Mouse (Mus musculus): ENCODE measurements around the gene Rgs7. TPM values are rescaled to one million over a fixed set of nuclear protein-coding genes. Genes with fewer than 3 reads are reported as not detected.

Rgs7 gene
- polyA plus RNA-seq, 1 experiment from 2014 or later: 0.96 TPM

GRCm38 (mm10) chr1:175118904-175119555 is 373.3 kb downstream of the Rgs7 start:
- WGBS: 62% methylated on average over 4 of the region's 4 CpGs

DNA sequence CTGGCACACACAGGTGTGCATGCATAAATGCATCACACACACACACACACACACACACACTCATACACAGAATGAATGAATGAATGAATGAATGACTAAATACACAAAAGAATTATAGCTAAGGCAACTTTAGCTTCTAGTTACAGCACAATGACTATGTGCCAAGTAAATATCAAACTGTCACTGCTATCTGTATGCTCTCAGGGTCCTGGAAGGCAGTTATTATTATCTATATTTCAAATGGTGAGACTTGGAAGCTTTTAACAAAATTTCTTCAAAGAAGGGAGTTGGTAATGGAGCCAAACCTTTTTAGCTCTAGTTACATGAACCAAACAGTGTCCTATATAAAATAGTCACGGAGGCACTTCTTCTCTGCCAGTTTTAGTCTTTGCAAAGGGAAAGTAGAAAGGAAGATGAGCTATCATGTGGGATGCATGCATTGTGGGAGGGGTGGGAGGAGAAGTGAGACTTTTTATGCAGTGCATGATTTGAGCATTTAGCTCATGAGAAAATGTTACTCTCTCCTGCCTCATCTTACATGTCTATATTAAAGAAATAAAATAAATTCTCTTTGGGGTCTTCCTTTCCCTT is 383.9 kb downstream of the Rgs7 start:
- Histone ChIP-seq H3K27me3 (ENCODE audit: control insufficient read depth, insufficient read depth, low read length) (no peaks in the 10 kb centered on the region), H3K36me3 (ENCODE audit: control insufficient read depth, insufficient read depth, low read length) (no peaks in the 10 kb centered on the region), H3K9ac (ENCODE audit: low read length) (no peak overlapping the region), H3K9me3 (ENCODE audit: control insufficient read depth, low read length) (no peaks in the 10 kb centered on the region), H3K4me3 (ENCODE audit: low read depth, low read length) (no peak overlapping the region), H3K4me2 (replicated peaks; ENCODE audit: low read depth) (no peak overlapping the region), H3K27ac (replicated peaks) (no peak overlapping the region), H3K4me1 (replicated peaks; ENCODE audit: control insufficient read depth, insufficient read depth) (no peaks in the 10 kb centered on the region)
- 76% methylated on average over 1 of the region's 1 CpGs for WGBS
- ATAC-seq (ENCODE audit: low FRiP score, low TSS enrichment): no peak
- TF ChIP-seq EP300 (optimal IDR thresholded peaks at IDR 0.05) (no peak), CTCF (IDR thresholded peaks at IDR 0.05; ENCODE audit: low read depth) (no peak)
- DNase-seq (ENCODE audit: low spot score): no peak

More at GRCm38 (mm10) chr1:175118904-175119555, 373.3 kb downstream of the Rgs7 start:
- H3K9ac ChIP-seq (ENCODE audit: low read length): no peak overlapping the region
- no peak overlapping the region for H3K4me2 ChIP-seq (replicated peaks; ENCODE audit: low read depth)
- no peaks in the 10 kb centered on the region for H3K4me1 ChIP-seq (replicated peaks; ENCODE audit: control insufficient read depth, insufficient read depth)
- no peak overlapping the region for H3K4me3 ChIP-seq (ENCODE audit: low read depth, low read length)
- no peaks in the 10 kb centered on the region for H3K36me3 ChIP-seq (ENCODE audit: control insufficient read depth, insufficient read depth, low read length)
- ATAC-seq (ENCODE audit: low FRiP score, low TSS enrichment) (peak; percentile 67; the same call in 1 of the 2 replicates), DNase-seq (ENCODE audit: low spot score) (peak; percentile 24)
- no peak for TF ChIP-seq EP300 (optimal IDR thresholded peaks at IDR 0.05)
- peak; percentile 67 for TF ChIP-seq CTCF (IDR thresholded peaks at IDR 0.05; ENCODE audit: low read depth)
- H3K27me3 ChIP-seq (ENCODE audit: control insufficient read depth, insufficient read depth, low read length): no peaks in the 10 kb centered on the region
- H3K27ac ChIP-seq (replicated peaks): no peak overlapping the region
- no peaks in the 10 kb centered on the region for H3K9me3 ChIP-seq (ENCODE audit: control insufficient read depth, low read length)

DNA sequence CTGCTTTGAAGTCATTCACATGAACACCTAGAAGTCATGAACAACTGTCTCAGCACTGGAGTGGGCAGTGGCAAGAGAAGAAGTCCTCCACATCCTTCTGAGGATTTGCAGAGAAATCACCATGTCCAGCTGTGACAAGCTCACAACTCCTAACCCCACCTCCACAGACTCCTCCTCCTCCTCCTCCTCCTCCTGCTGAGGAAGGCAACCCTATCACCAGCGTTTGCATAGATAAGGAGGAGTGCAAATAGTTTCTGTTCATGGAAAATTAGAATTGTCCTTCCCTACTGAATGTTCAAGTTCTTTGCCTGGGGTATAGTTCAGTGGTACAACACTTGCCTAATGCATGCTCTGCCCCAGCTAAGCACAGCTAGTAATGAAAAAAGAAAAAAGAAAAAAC is 386.0 kb downstream of the Rgs7 start:
- no peaks in the 10 kb centered on the region for H3K4me1 ChIP-seq (replicated peaks; ENCODE audit: control insufficient read depth, insufficient read depth)
- DNase-seq (ENCODE audit: low spot score): no peak
- no peak overlapping the region for H3K27ac ChIP-seq (replicated peaks)
- no peak for TF ChIP-seq EP300 (optimal IDR thresholded peaks at IDR 0.05)
- no peak for TF ChIP-seq CTCF (IDR thresholded peaks at IDR 0.05; ENCODE audit: low read depth)
- H3K4me2 ChIP-seq (replicated peaks; ENCODE audit: low read depth): no peak overlapping the region
- no peak overlapping the region for H3K9ac ChIP-seq (ENCODE audit: low read length)
- ATAC-seq (ENCODE audit: low FRiP score, low TSS enrichment): no peak
- 31% methylated on average over 1 of the region's 1 CpGs for WGBS
- no peak overlapping the region for H3K4me3 ChIP-seq (ENCODE audit: low read depth, low read length)
- H3K27me3 ChIP-seq (ENCODE audit: control insufficient read depth, insufficient read depth, low read length): no peaks in the 10 kb centered on the region
- no peaks in the 10 kb centered on the region for H3K36me3 ChIP-seq (ENCODE audit: control insufficient read depth, insufficient read depth, low read length)
- no peaks in the 10 kb centered on the region for H3K9me3 ChIP-seq (ENCODE audit: control insufficient read depth, low read length)

GRCm38 (mm10) chr1:175105426-175105825 is 386.9 kb downstream of the Rgs7 start:
- Histone ChIP-seq H3K9ac (ENCODE audit: low read length) (no peak overlapping the region), H3K27me3 (ENCODE audit: control insufficient read depth, insufficient read depth, low read length) (no peaks in the 10 kb centered on the region), H3K4me1 (replicated peaks; ENCODE audit: control insufficient read depth, insufficient read depth) (no peaks in the 10 kb centered on the region), H3K36me3 (ENCODE audit: control insufficient read depth, insufficient read depth, low read length) (no peaks in the 10 kb centered on the region), H3K9me3 (ENCODE audit: control insufficient read depth, low read length) (no peaks in the 10 kb centered on the region), H3K4me2 (replicated peaks; ENCODE audit: low read depth) (no peak overlapping the region), H3K27ac (replicated peaks) (no peak overlapping the region), H3K4me3 (ENCODE audit: low read depth, low read length) (no peak overlapping the region)
- no peak for ATAC-seq (ENCODE audit: low FRiP score, low TSS enrichment)
- WGBS: 75% methylated on average over 5 of the region's 5 CpGs
- no peak for DNase-seq (ENCODE audit: low spot score)
- no peak for TF ChIP-seq CTCF (IDR thresholded peaks at IDR 0.05; ENCODE audit: low read depth)
- TF ChIP-seq EP300 (optimal IDR thresholded peaks at IDR 0.05): no peak

- Histone ChIP-seq H3K4me1 (replicated peaks; ENCODE audit: control insufficient read depth, insufficient read depth) (no peaks in the 10 kb centered on the region), H3K4me3 (ENCODE audit: low read depth, low read length) (no peak overlapping the region), H3K9me3 (ENCODE audit: control insufficient read depth, low read length) (no peaks in the 10 kb centered on the region), H3K36me3 (ENCODE audit: control insufficient read depth, insufficient read depth, low read length) (no peaks in the 10 kb centered on the region), H3K27ac (replicated peaks) (no peak overlapping the region), H3K4me2 (replicated peaks; ENCODE audit: low read depth) (no peak overlapping the region), H3K9ac (ENCODE audit: low read length) (no peak overlapping the region), H3K27me3 (ENCODE audit: control insufficient read depth, insufficient read depth, low read length) (no peaks in the 10 kb centered on the region)
- TF ChIP-seq EP300 (optimal IDR thresholded peaks at IDR 0.05) (no peak), CTCF (IDR thresholded peaks at IDR 0.05; ENCODE audit: low read depth) (no peak)
- 54% methylated on average over 3 of the region's 3 CpGs for WGBS
- no peak for DNase-seq (ENCODE audit: low spot score)
- ATAC-seq (ENCODE audit: low FRiP score, low TSS enrichment): no peak
Observed at GRCm38 (mm10) chr1:175097014-175097413, 395.3 kb downstream of the Rgs7 start.

DNA sequence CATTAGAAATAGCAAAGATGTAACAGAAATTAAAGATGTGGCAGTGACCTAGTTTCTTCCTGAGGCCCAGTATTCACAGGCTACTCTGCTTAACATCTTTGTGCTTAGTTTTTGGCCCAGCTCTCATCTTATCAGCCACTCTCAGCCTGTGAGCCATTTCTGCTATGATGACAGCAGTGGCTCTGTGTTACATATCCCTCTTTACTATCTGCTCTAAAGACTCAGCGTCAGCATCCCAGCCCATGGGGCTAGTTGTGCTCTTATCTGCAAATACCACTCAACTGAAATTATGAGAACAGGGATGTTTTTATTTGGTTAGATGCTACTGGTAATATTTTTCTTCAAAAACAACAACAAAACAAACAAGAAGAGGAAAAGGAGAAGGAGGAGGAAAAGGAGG is 410.2 kb downstream of the Rgs7 start:
- no peak for DNase-seq (ENCODE audit: low spot score)

More for the DNA sequence above, 410.2 kb downstream of the Rgs7 start:
- TF ChIP-seq EP300 (optimal IDR thresholded peaks at IDR 0.05): no peak
- no peak for TF ChIP-seq CTCF (IDR thresholded peaks at IDR 0.05; ENCODE audit: low read depth)
- Histone ChIP-seq H3K9me3 (ENCODE audit: control insufficient read depth, low read length) (no peaks in the 10 kb centered on the region), H3K4me1 (replicated peaks; ENCODE audit: control insufficient read depth, insufficient read depth) (no peaks in the 10 kb centered on the region), H3K9ac (ENCODE audit: low read length) (no peak overlapping the region), H3K27me3 (ENCODE audit: control insufficient read depth, insufficient read depth, low read length) (no peaks in the 10 kb centered on the region), H3K4me2 (replicated peaks; ENCODE audit: low read depth) (no peak overlapping the region), H3K4me3 (ENCODE audit: low read depth, low read length) (no peak overlapping the region), H3K27ac (replicated peaks) (no peak overlapping the region), H3K36me3 (ENCODE audit: control insufficient read depth, insufficient read depth, low read length) (no peaks in the 10 kb centered on the region)
- WGBS: 81% methylated on average over 1 of the region's 1 CpGs
- no peak for ATAC-seq (ENCODE audit: low FRiP score, low TSS enrichment)

Data from stomach, postnatal 0 days (tissue).